Mouse (Mus musculus) cortical plate, adult 2 months (tissue): ENCODE results near the gene Josd2.

Source experiments
- CTCF ChIP-seq: fragments of 200-500 bp; IDR thresholded peaks from 2 replicates; pipeline ENCODE4 v1.5.1; 2011; ENCODE audit warnings: mild to moderate bottlenecking, control low read depth, low read length; ENCODE audit not compliant: insufficient read depth; ENCODE audit errors: extremely low read depth
- POLR2A ChIP-seq: fragments of 200-500 bp; IDR thresholded peaks from 2 replicates; pipeline ENCODE4 v1.6.1; 2011; ENCODE audit warnings: mild to moderate bottlenecking, low read length, control low read depth; ENCODE audit not compliant: insufficient read depth; ENCODE audit errors: extremely low read depth

- TF ChIP-seq POLR2A = no peak
- TF ChIP-seq CTCF = no peak
Observed at GRCm38 (mm10) chr7:44460767-44461502, 6.8 kb upstream of the Josd2 start.
